Mouse (Mus musculus) thymus, postnatal 4 days (tissue): ENCODE data around the gene Pld5.

Source experiments
- DNase-seq: peaks from one replicate; pipeline ENCODE4 v3.0.0; 2021

The Pld5 gene

GRCm38 (mm10) chr1:175938731-175939130, 336.4 kb downstream of the Pld5 start:
- DNase-seq, result no peak

GRCm38 (mm10) chr1:175936282-175936737, 338.8 kb downstream of the Pld5 start:
- DNase-seq, result peak; percentile 47

GRCm38 (mm10) chr1:175931391-175931790, 343.7 kb downstream of the Pld5 start:
- no peak for DNase-seq

GRCm38 (mm10) chr1:175923848-175924787, 351.0 kb downstream of the Pld5 start:
- peak; percentile 81 for DNase-seq

- no peak for DNase-seq
Measured at GRCm38 (mm10) chr1:175921091-175921490, 354.0 kb downstream of the Pld5 start.

- DNase-seq, result no peak
Measured at GRCm38 (mm10) chr1:175920029-175920428, 355.1 kb downstream of the Pld5 start, which contains the start of gene Gm38100. Gene Gm38100 (plus strand): TSS chr1:175920329.

- DNase-seq, result no peak
Measured at GRCm38 (mm10) chr1:175913728-175914303, 361.3 kb downstream of the Pld5 start.
